Mouse (Mus musculus) spleen, adult 2 months (tissue): Measurements from ENCODE around the gene Olfr1537.

Experiments used
- CTCF ChIP-seq: fragments of 200-500 bp; IDR thresholded peaks from 2 replicates; pipeline ENCODE4 v1.5.1; 2011; ENCODE audit warnings: mild to moderate bottlenecking, inconsistent platforms; ENCODE audit not compliant: insufficient read depth, insufficient read length, insufficient replicate concordance; ENCODE audit errors: extremely low read depth
- POLR2A ChIP-seq: fragments of 200-500 bp; IDR thresholded peaks from 2 replicates; pipeline ENCODE4 v1.6.1; 2011; ENCODE audit warnings: low read depth, low read length, inconsistent platforms

GRCm38 (mm10) chr9:39287136-39287535 lies 37.3 kb upstream of the Olfr1537 start:
- TF ChIP-seq POLR2A (no peak), CTCF (no peak)
